Mouse (Mus musculus): ENCODE measurements around the gene Tnfsf9. TPM values are rescaled to one million over a fixed set of nuclear protein-coding genes. Genes with fewer than 3 reads are reported as not detected.

Tnfsf9 gene
- polyA plus RNA-seq (2015; fragmentation: Nextera tagmentation; extraction: Ambion mirVana): 6.0 and 6.2 TPM in 2 replicates

- Histone ChIP-seq H3K4me1 (ENCODE audit: control insufficient read depth, insufficient read depth, low read length) (peaks cover 13% of the 10 kb centered on the region), H3K27ac (ENCODE audit: low read length) (peak within 1 kb of the TSS; percentile 33; the same call in 1 of the 2 replicates), H3K9me3 (ENCODE audit: control insufficient read depth, low read length) (no peaks in the 10 kb centered on the region), H3K36me3 (ENCODE audit: control insufficient read depth, insufficient read depth, low read length) (peaks cover 2% of the 10 kb centered on the region; the same call in 1 of the 2 replicates), H3K27me3 (replicated peaks; ENCODE audit: control insufficient read depth, insufficient read depth, low read length) (no peaks in the 10 kb centered on the region), H3K9ac (ENCODE audit: low read depth, low read length) (peak within 1 kb of the TSS; percentile 76), H3K4me3 (ENCODE audit: low read length) (peak within 1 kb of the TSS; percentile 68), H3K4me2 (ENCODE audit: low read depth, low read length) (peak within 1 kb of the TSS; percentile 89)
- under 1% methylated on average over 57 of the region's 61 CpGs for WGBS
- ATAC-seq: peak; percentile 81
Measured at GRCm38 (mm10) chr17:57105181-57106034, at the start of gene Tnfsf9. Gene Tnfsf9 (plus strand): TSS chr17:57105325.

GRCm38 (mm10) chr17:57056246-57056645 lies 48.9 kb upstream of the Tnfsf9 start:
- H3K9ac ChIP-seq (ENCODE audit: low read depth, low read length): no peak overlapping the region
- H3K4me1 ChIP-seq (ENCODE audit: control insufficient read depth, insufficient read depth, low read length): peaks cover 18% of the 10 kb centered on the region
- H3K4me3 ChIP-seq (ENCODE audit: low read length): no peak overlapping the region
- 81% methylated on average over 3 of the region's 3 CpGs for WGBS
- H3K9me3 ChIP-seq (ENCODE audit: control insufficient read depth, low read length): no peaks in the 10 kb centered on the region
- ATAC-seq: no peak
- no peak overlapping the region for H3K27ac ChIP-seq (ENCODE audit: low read length)
- no peak overlapping the region for H3K4me2 ChIP-seq (ENCODE audit: low read depth, low read length)
- peaks cover 6% of the 10 kb centered on the region; the same call in 1 of the 2 replicates for H3K36me3 ChIP-seq (ENCODE audit: control insufficient read depth, insufficient read depth, low read length)
- H3K27me3 ChIP-seq (replicated peaks; ENCODE audit: control insufficient read depth, insufficient read depth, low read length): peaks cover 3% of the 10 kb centered on the region; the same call in 1 of the 2 replicates

GRCm38 (mm10) chr17:57058891-57059485 lies 46.1 kb upstream of the Tnfsf9 start, which contains the start of gene Crb3:
Gene Crb3 (plus strand): TSS chr17:57059105.
- peak within 1 kb of the TSS; percentile 92 for H3K27ac ChIP-seq (ENCODE audit: low read length)
- H3K36me3 ChIP-seq (ENCODE audit: control insufficient read depth, insufficient read depth, low read length): no peaks in the 10 kb centered on the region
- H3K4me1 ChIP-seq (ENCODE audit: control insufficient read depth, insufficient read depth, low read length): peaks cover 19% of the 10 kb centered on the region
- peak within 1 kb of the TSS; percentile 94 for H3K4me2 ChIP-seq (ENCODE audit: low read depth, low read length)
- 3% methylated on average over 20 of the region's 22 CpGs for WGBS
- no peak for ATAC-seq
- H3K9me3 ChIP-seq (ENCODE audit: control insufficient read depth, low read length): no peaks in the 10 kb centered on the region
- H3K4me3 ChIP-seq (ENCODE audit: low read length): peak within 1 kb of the TSS; percentile 81
- peak within 1 kb of the TSS; percentile 90 for H3K9ac ChIP-seq (ENCODE audit: low read depth, low read length)
- H3K27me3 ChIP-seq (replicated peaks; ENCODE audit: control insufficient read depth, insufficient read depth, low read length): peaks cover 19% of the 10 kb centered on the region

GRCm38 (mm10) chr17:57059486-57059977 lies 45.6 kb upstream of the Tnfsf9 start, which contains the start of gene Slc25a23:
Gene Slc25a23 (minus strand): TSS chr17:57059863.
- peak within 1 kb of the TSS; percentile 92 for H3K27ac ChIP-seq (ENCODE audit: low read length)
- 1% methylated on average over 33 of the region's 45 CpGs for WGBS
- peaks cover 19% of the 10 kb centered on the region for H3K27me3 ChIP-seq (replicated peaks; ENCODE audit: control insufficient read depth, insufficient read depth, low read length)
- peak within 1 kb of the TSS; percentile 94 for H3K4me2 ChIP-seq (ENCODE audit: low read depth, low read length)
- peaks cover 1% of the 10 kb centered on the region; the same call in 1 of the 2 replicates for H3K36me3 ChIP-seq (ENCODE audit: control insufficient read depth, insufficient read depth, low read length)
- no peaks in the 10 kb centered on the region for H3K9me3 ChIP-seq (ENCODE audit: control insufficient read depth, low read length)
- peaks cover 19% of the 10 kb centered on the region for H3K4me1 ChIP-seq (ENCODE audit: control insufficient read depth, insufficient read depth, low read length)
- ATAC-seq: peak; percentile 31
- peak within 1 kb of the TSS; percentile 81 for H3K4me3 ChIP-seq (ENCODE audit: low read length)
- H3K9ac ChIP-seq (ENCODE audit: low read depth, low read length): peak within 1 kb of the TSS; percentile 90

GRCm38 (mm10) chr17:57060231-57060801 lies 44.8 kb upstream of the Tnfsf9 start:
- 0% methylated on average over 44 of the region's 44 CpGs for WGBS
- Histone ChIP-seq H3K9ac (ENCODE audit: low read depth, low read length) (peak overlapping the region; percentile 90), H3K27ac (ENCODE audit: low read length) (peak overlapping the region; percentile 92), H3K27me3 (replicated peaks; ENCODE audit: control insufficient read depth, insufficient read depth, low read length) (peaks cover 19% of the 10 kb centered on the region), H3K4me2 (ENCODE audit: low read depth, low read length) (peak overlapping the region; percentile 94), H3K36me3 (ENCODE audit: control insufficient read depth, insufficient read depth, low read length) (peaks cover 4% of the 10 kb centered on the region; the same call in 1 of the 2 replicates), H3K4me1 (ENCODE audit: control insufficient read depth, insufficient read depth, low read length) (peaks cover 23% of the 10 kb centered on the region), H3K4me3 (ENCODE audit: low read length) (peak overlapping the region; percentile 81), H3K9me3 (ENCODE audit: control insufficient read depth, low read length) (no peaks in the 10 kb centered on the region)
- peak; percentile 85 for ATAC-seq

- no peak for ATAC-seq
- H3K9ac ChIP-seq (ENCODE audit: low read depth, low read length): 0 out of 2 replicates have a peak overlapping the region, but pooled peaks have one; percentile 59
- H3K27me3 ChIP-seq (replicated peaks; ENCODE audit: control insufficient read depth, insufficient read depth, low read length): peaks cover 19% of the 10 kb centered on the region
- H3K9me3 ChIP-seq (ENCODE audit: control insufficient read depth, low read length): no peaks in the 10 kb centered on the region
- H3K27ac ChIP-seq (ENCODE audit: low read length): peak overlapping the region; percentile 92
- WGBS: 38% methylated on average over 10 of the region's 10 CpGs
- peaks cover 4% of the 10 kb centered on the region; the same call in 1 of the 2 replicates for H3K36me3 ChIP-seq (ENCODE audit: control insufficient read depth, insufficient read depth, low read length)
- H3K4me2 ChIP-seq (ENCODE audit: low read depth, low read length): peak overlapping the region; percentile 94
- H3K4me1 ChIP-seq (ENCODE audit: control insufficient read depth, insufficient read depth, low read length): peaks cover 23% of the 10 kb centered on the region
- H3K4me3 ChIP-seq (ENCODE audit: low read length): peak overlapping the region; percentile 81
Measured at GRCm38 (mm10) chr17:57061069-57061468, 44.1 kb upstream of the Tnfsf9 start.

GRCm38 (mm10) chr17:57062011-57062521 lies 43.1 kb upstream of the Tnfsf9 start:
- Histone ChIP-seq H3K27me3 (replicated peaks; ENCODE audit: control insufficient read depth, insufficient read depth, low read length) (peaks cover 19% of the 10 kb centered on the region), H3K36me3 (ENCODE audit: control insufficient read depth, insufficient read depth, low read length) (peaks cover 4% of the 10 kb centered on the region; the same call in 1 of the 2 replicates), H3K27ac (ENCODE audit: low read length) (peak overlapping the region; percentile 92), H3K4me1 (ENCODE audit: control insufficient read depth, insufficient read depth, low read length) (peaks cover 23% of the 10 kb centered on the region), H3K9ac (ENCODE audit: low read depth, low read length) (peak overlapping the region; percentile 71), H3K4me2 (ENCODE audit: low read depth, low read length) (peak overlapping the region; percentile 94), H3K9me3 (ENCODE audit: control insufficient read depth, low read length) (no peaks in the 10 kb centered on the region), H3K4me3 (ENCODE audit: low read length) (peak overlapping the region; percentile 60)
- peak; percentile 82 for ATAC-seq
- 2% methylated on average over 36 of the region's 39 CpGs for WGBS

GRCm38 (mm10) chr17:57062548-57062947 lies 42.6 kb upstream of the Tnfsf9 start:
- ATAC-seq: no peak
- H3K27ac ChIP-seq (ENCODE audit: low read length): peak overlapping the region; percentile 92
- H3K9ac ChIP-seq (ENCODE audit: low read depth, low read length): peak overlapping the region; percentile 71
- 2% methylated on average over 22 of the region's 22 CpGs for WGBS
- peaks cover 23% of the 10 kb centered on the region for H3K4me1 ChIP-seq (ENCODE audit: control insufficient read depth, insufficient read depth, low read length)
- H3K36me3 ChIP-seq (ENCODE audit: control insufficient read depth, insufficient read depth, low read length): peaks cover 4% of the 10 kb centered on the region; the same call in 1 of the 2 replicates
- H3K4me2 ChIP-seq (ENCODE audit: low read depth, low read length): peak overlapping the region; percentile 94; the same call in 1 of the 2 replicates
- peaks cover 19% of the 10 kb centered on the region for H3K27me3 ChIP-seq (replicated peaks; ENCODE audit: control insufficient read depth, insufficient read depth, low read length)
- peak overlapping the region; percentile 60 for H3K4me3 ChIP-seq (ENCODE audit: low read length)
- H3K9me3 ChIP-seq (ENCODE audit: control insufficient read depth, low read length): no peaks in the 10 kb centered on the region
